Mouse (Mus musculus) intestine, embryonic 15.5 days (tissue): ENCODE data around the gene BC004004. TPM values are rescaled to one million over a fixed set of nuclear protein-coding genes. Genes with fewer than 3 reads are reported as not detected.
A peak's percentile ranks its signal among the peaks of the same experiment; 100 is the strongest.
"Not testable (repeated sequence)": the region's sequence is repeated elsewhere in the genome, so short reads cannot be mapped to it uniquely, and the experiment has no call there.

Experiments used
- ATAC-seq: fragments of 200-750 bp; cut with Nextera tagmentation; 2 replicates; pipeline ENCODE4 v1.8.0; 2017; ENCODE audit warnings: moderate TSS enrichment, moderate library complexity
- H3K27ac ChIP-seq: fragments of 300-500 bp; sonication (generic); 2 replicates; pipeline ENCODE4 v1.5.1; 2015; ENCODE audit warnings: mild to moderate bottlenecking, inconsistent platforms
- H3K27me3 ChIP-seq: fragments of 300-500 bp; sonication (generic); replicated peaks from 2 replicates; pipeline ENCODE4 v1.6.1; 2015; ENCODE audit warnings: inconsistent platforms
- H3K36me3 ChIP-seq: fragments of 300-500 bp; sonication (generic); 2 replicates; pipeline ENCODE4 v1.6.1; 2015; ENCODE audit warnings: inconsistent platforms
- H3K4me1 ChIP-seq: fragments of 300-500 bp; sonication (generic); replicated peaks from 2 replicates; pipeline ENCODE4 v1.6.1; 2015; ENCODE audit warnings: inconsistent platforms
- H3K4me2 ChIP-seq: fragments of 300-500 bp; sonication (generic); replicated peaks from 2 replicates; pipeline ENCODE4 v1.6.1; 2015; ENCODE audit warnings: mild to moderate bottlenecking, inconsistent platforms
- H3K4me3 ChIP-seq: fragments of 300-500 bp; sonication (generic); replicated peaks from 2 replicates; pipeline ENCODE4 v1.5.1; 2015; ENCODE audit warnings: inconsistent platforms
- H3K9ac ChIP-seq: fragments of 300-500 bp; sonication (generic); 2 replicates; pipeline ENCODE4 v1.6.1; 2015; ENCODE audit warnings: inconsistent platforms
- H3K9me3 ChIP-seq: fragments of 300-500 bp; sonication (generic); 2 replicates; pipeline ENCODE4 v1.6.1; 2016; ENCODE audit warnings: inconsistent platforms
- WGBS: fragments of 180-500 bp; shearing (Covaris S2); methylation state at CpG from one replicate; pipeline ENCODE4 v1.1.7; 2015; 5-methylcytosine and 5-hydroxymethylcytosine counted together
- polyA plus RNA-seq: library from polyadenylated mRNA; unstranded; fragments of >200 nt; fragmentation: Nextera tagmentation; extraction: Ambion mirVana; gene quantifications from 2 replicates; pipeline ENCODE4 v1.2.1, GENCODE M21; 2015

The BC004004 gene
- polyA plus RNA-seq, 1 experiment from 2014 or later, result 78.3 TPM

DNA sequence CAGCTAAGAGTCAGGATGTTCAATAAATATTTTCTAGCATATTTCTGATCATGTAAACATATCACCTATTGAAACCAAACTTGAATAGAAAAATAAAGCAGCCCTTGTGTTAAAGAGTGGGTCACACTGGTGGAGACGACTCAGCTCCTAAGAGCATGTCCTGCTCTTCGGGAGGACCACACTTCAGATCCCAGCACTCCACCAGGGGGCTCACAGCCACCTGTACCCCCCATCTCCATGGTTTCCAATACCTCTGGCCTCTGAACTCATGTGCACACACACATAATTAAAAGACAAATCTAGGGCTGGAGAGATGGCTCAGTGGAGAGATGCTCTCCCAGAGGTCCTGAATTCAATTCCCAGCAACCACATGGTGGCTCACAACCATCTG, 6.3 kb upstream of the BC004004 start:
- H3K9ac ChIP-seq, result 0 out of 2 replicates have a peak overlapping the region, but pooled peaks have one; percentile 11
- WGBS, result 51% methylated on average over 2 of the region's 2 CpGs

GRCm38 (mm10) chr17:29263417-29263816, 5.2 kb upstream of the BC004004 start:
- Histone ChIP-seq H3K4me2 (peak overlapping the region; percentile 74), H3K9me3 (no peaks in the 10 kb centered on the region), H3K9ac (peak overlapping the region; percentile 81), H3K27me3 (no peaks in the 10 kb centered on the region), H3K36me3 (peaks cover 5% of the 10 kb centered on the region), H3K4me3 (peak overlapping the region; percentile 90), H3K27ac (peak overlapping the region; percentile 99), H3K4me1 (peaks cover 31% of the 10 kb centered on the region)
- peak; percentile 16 for ATAC-seq
- under 1% methylated on average over 14 of the region's 14 CpGs for WGBS

More for the DNA sequence above, 6.3 kb upstream of the BC004004 start:
- H3K4me1 ChIP-seq, result peaks cover 37% of the 10 kb centered on the region
- ATAC-seq, result no peak
- no peaks in the 10 kb centered on the region for H3K27me3 ChIP-seq
- peaks cover 16% of the 10 kb centered on the region for H3K36me3 ChIP-seq
- no peaks in the 10 kb centered on the region for H3K9me3 ChIP-seq
- no peak overlapping the region for H3K27ac ChIP-seq
- H3K4me2 ChIP-seq, result peak overlapping the region; percentile 74
- H3K4me3 ChIP-seq, result peak overlapping the region; percentile 90; the same call in 1 of the 2 replicates

DNA sequence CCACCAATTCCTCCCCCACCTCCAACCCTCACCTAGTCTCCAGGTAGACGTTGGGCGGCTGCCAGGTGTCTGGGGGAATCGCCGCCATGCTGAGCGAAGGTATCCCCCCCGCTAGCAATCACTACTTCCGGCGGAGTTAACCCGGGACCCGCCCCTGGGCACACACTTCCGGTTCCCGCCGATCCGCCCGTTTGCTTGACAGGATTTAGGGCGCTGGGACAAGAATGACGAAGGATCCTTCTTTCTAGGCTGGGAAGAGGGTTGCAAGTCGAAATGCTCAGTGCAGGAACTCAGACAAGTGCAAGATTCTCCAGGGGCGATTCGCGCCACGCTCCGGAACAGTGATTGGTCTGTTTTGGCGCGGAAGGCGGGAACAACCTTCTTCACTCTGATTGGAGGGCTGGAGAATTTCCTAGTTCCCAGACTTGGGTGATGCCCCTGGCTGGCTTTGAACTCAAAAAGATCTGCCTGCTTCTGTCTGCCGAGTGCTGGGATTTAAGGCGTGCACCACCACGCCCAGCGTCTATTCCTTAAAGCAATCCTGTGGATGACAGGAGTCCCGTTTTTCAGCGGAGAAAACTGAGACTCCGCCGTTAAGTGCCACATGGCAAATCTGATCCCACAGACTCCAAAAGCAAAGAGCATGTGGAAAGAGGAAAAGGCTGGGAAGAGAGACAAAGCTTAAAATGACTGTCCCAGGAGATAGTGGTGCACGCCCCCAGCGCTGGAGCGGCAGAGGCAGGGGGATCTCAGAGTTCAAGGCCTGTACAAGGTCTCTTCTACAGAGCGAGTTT, 4.6 kb upstream of the BC004004 start, which contains the start of gene Ppil1:
Gene Ppil1, minus strand, starts transcription at position 347 of the 794 bp plus-strand sequence.
- Histone ChIP-seq H3K9ac (peak within 1 kb of the TSS; percentile 81), H3K4me2 (peak within 1 kb of the TSS; percentile 74), H3K4me3 (peak within 1 kb of the TSS; percentile 90), H3K36me3 (0 out of 2 replicates have a peak, but pooled peaks cover 4% of the 10 kb centered on the region), H3K27ac (peak within 1 kb of the TSS; percentile 99), H3K9me3 (no peaks in the 10 kb centered on the region), H3K27me3 (no peaks in the 10 kb centered on the region), H3K4me1 (peaks cover 31% of the 10 kb centered on the region)
- WGBS, result 6% methylated on average over 38 of the region's 38 CpGs
- peak; percentile 72 for ATAC-seq

- Histone ChIP-seq H3K27me3 (no peaks in the 10 kb centered on the region), H3K36me3 (0 out of 2 replicates have a peak, but pooled peaks cover 4% of the 10 kb centered on the region), H3K4me3 (no peak overlapping the region), H3K27ac (peak overlapping the region; percentile 99), H3K9me3 (no peaks in the 10 kb centered on the region), H3K4me2 (peak overlapping the region; percentile 74), H3K4me1 (peaks cover 29% of the 10 kb centered on the region), H3K9ac (peak overlapping the region; percentile 81)
- 79% methylated on average over 5 of the region's 5 CpGs for WGBS
- no peak for ATAC-seq
These were observed 3.8 kb upstream of the BC004004 start for GRCm38 (mm10) chr17:29264760-29265159.

DNA sequence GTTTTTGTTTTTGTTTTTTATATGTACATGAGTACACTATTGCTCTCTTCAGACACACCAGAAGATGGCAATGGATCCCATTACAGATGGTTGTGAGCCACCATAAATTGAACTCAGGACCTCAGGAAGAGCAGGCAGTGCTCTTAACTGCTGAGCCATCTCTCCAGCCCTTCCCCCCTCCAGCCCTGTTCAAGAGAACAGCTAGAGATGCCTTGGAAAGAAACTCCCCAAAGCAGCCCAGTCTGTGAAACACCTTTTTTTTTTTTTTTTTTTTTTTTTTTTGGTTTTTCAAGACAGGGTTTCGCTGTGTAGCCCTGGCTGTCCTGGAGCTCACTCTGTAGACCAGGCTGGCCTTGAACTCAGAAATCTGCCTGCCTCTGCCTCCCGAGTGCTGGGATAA, 1.5 kb upstream of the BC004004 start:
- H3K4me3 ChIP-seq, H3K27me3 ChIP-seq, H3K9ac ChIP-seq, H3K36me3 ChIP-seq, H3K27ac ChIP-seq, H3K4me2 ChIP-seq, ATAC-seq, H3K9me3 ChIP-seq: not testable (repeated sequence)
- H3K4me1 ChIP-seq, result peaks cover 15% of the 10 kb centered on the region
- 86% methylated on average over 2 of the region's 2 CpGs for WGBS

GRCm38 (mm10) chr17:29267931-29268681, 482 bp upstream of the BC004004 start:
- Histone ChIP-seq H3K4me3 (peak overlapping the region; percentile 82), H3K4me1 (peaks cover 8% of the 10 kb centered on the region), H3K36me3 (no peaks in the 10 kb centered on the region), H3K27me3 (no peaks in the 10 kb centered on the region), H3K9ac (peak overlapping the region; percentile 92; the same call in 1 of the 2 replicates), H3K4me2 (peak overlapping the region; percentile 60), H3K27ac (peak overlapping the region; percentile 59), H3K9me3 (no peaks in the 10 kb centered on the region)
- 49% methylated on average over 6 of the region's 6 CpGs for WGBS
- ATAC-seq, result peak; percentile 56

- Histone ChIP-seq H3K36me3 (no peaks in the 10 kb centered on the region), H3K4me3 (peak overlapping the region; percentile 82), H3K4me2 (peak overlapping the region; percentile 60), H3K9ac (peak overlapping the region; percentile 92), H3K9me3 (no peaks in the 10 kb centered on the region), H3K27ac (peak overlapping the region; percentile 94), H3K4me1 (peaks cover 10% of the 10 kb centered on the region), H3K27me3 (no peaks in the 10 kb centered on the region)
- ATAC-seq, result no peak
- 16% methylated on average over 10 of the region's 10 CpGs for WGBS
These were observed 740 bp downstream of the BC004004 start for GRCm38 (mm10) chr17:29269349-29269706.

GRCm38 (mm10) chr17:29270148-29270698, 1.6 kb downstream of the BC004004 start:
- peak overlapping the region; percentile 60 for H3K4me2 ChIP-seq
- H3K9ac ChIP-seq, result no peak overlapping the region
- H3K36me3 ChIP-seq, result no peaks in the 10 kb centered on the region
- no peak overlapping the region for H3K27ac ChIP-seq
- no peaks in the 10 kb centered on the region for H3K9me3 ChIP-seq
- no peak for ATAC-seq
- H3K4me3 ChIP-seq, result no peak overlapping the region
- no peaks in the 10 kb centered on the region for H3K27me3 ChIP-seq
- 0 out of 2 replicates have a peak, but pooled peaks cover 7% of the 10 kb centered on the region for H3K4me1 ChIP-seq
- 91% methylated on average over 9 of the region's 9 CpGs for WGBS

DNA sequence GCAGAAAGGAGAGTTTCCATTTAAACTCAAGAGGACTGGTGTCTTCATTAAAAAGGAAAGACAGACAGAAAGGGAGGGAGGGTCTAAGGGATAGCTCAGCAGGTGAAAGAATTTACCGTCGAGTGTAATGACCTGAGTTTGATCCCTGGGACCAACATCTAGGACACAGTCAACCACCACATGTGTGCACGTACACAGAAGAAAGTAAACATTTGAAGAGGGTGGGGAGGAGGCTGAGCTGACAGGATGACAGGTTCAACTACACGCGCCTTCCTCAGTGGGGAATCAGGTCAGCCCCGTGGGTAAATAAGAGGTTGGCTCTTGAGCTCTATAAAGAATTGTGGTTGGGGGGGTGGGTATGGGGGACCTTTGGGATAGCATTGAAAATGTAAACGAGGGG, 4.6 kb downstream of the BC004004 start:
- H3K9ac ChIP-seq, result no peak overlapping the region
- H3K27me3 ChIP-seq, result no peaks in the 10 kb centered on the region
- H3K9me3 ChIP-seq, result no peaks in the 10 kb centered on the region
- H3K4me1 ChIP-seq, result 0 out of 2 replicates have a peak, but pooled peaks cover 7% of the 10 kb centered on the region
- H3K36me3 ChIP-seq, result no peaks in the 10 kb centered on the region
- no peak overlapping the region for H3K27ac ChIP-seq
- H3K4me3 ChIP-seq, result no peak overlapping the region
- 69% methylated on average over 7 of the region's 7 CpGs for WGBS
- ATAC-seq, result no peak
- H3K4me2 ChIP-seq, result no peak overlapping the region

- no peak for ATAC-seq
- Histone ChIP-seq H3K9me3 (no peaks in the 10 kb centered on the region), H3K36me3 (no peaks in the 10 kb centered on the region), H3K4me1 (0 out of 2 replicates have a peak, but pooled peaks cover 7% of the 10 kb centered on the region), H3K27ac (no peak overlapping the region), H3K4me3 (no peak overlapping the region), H3K9ac (no peak overlapping the region), H3K4me2 (no peak overlapping the region), H3K27me3 (no peaks in the 10 kb centered on the region)
- WGBS, result 70% methylated on average over 11 of the region's 11 CpGs
These were observed 5.3 kb downstream of the BC004004 start for GRCm38 (mm10) chr17:29273889-29274288.

GRCm38 (mm10) chr17:29280422-29280821, 11.8 kb downstream of the BC004004 start:
- Histone ChIP-seq H3K27me3 (no peaks in the 10 kb centered on the region), H3K4me1 (no peaks in the 10 kb centered on the region), H3K4me2 (no peak overlapping the region), H3K9me3 (no peaks in the 10 kb centered on the region), H3K4me3 (no peak overlapping the region), H3K9ac (no peak overlapping the region), H3K36me3 (peaks cover 3% of the 10 kb centered on the region; the same call in 1 of the 2 replicates), H3K27ac (no peak overlapping the region)
- no peak for ATAC-seq
- 94% methylated on average over 5 of the region's 5 CpGs for WGBS

DNA sequence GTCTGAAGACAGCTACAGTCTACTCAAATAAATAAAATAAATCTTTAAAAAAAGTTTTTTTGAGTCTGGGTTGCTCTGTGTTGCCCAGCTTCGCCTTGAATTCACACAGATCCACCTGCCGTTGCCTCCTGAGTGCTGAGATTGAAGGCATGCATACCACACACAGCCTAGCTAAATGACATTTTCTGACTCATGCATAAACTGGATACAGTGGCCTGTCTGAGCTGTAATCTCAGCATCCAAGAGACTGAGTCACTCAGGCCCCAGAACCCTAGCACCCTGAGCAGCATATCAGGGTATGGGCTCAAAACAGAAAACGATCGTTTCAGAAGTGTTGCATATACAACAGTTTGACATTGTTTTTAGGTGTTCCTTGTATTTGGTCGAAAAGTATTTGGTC, 13.0 kb downstream of the BC004004 start:
- ATAC-seq, result no peak
- H3K4me2 ChIP-seq, result no peak overlapping the region
- no peaks in the 10 kb centered on the region for H3K9me3 ChIP-seq
- no peaks in the 10 kb centered on the region for H3K4me1 ChIP-seq
- no peak overlapping the region for H3K4me3 ChIP-seq
- no peak overlapping the region for H3K27ac ChIP-seq
- no peaks in the 10 kb centered on the region for H3K27me3 ChIP-seq
- WGBS, result 92% methylated on average over 5 of the region's 5 CpGs
- no peak overlapping the region for H3K9ac ChIP-seq
- peaks cover 3% of the 10 kb centered on the region; the same call in 1 of the 2 replicates for H3K36me3 ChIP-seq
